Mouse (Mus musculus): Measurements from ENCODE around the gene Ciita. TPM values are rescaled to one million over a fixed set of nuclear protein-coding genes. Genes with fewer than 3 reads are reported as not detected.

The Ciita gene
- polyA plus RNA-seq, 1 experiment from 2014 or later, result 0.36 TPM

DNA sequence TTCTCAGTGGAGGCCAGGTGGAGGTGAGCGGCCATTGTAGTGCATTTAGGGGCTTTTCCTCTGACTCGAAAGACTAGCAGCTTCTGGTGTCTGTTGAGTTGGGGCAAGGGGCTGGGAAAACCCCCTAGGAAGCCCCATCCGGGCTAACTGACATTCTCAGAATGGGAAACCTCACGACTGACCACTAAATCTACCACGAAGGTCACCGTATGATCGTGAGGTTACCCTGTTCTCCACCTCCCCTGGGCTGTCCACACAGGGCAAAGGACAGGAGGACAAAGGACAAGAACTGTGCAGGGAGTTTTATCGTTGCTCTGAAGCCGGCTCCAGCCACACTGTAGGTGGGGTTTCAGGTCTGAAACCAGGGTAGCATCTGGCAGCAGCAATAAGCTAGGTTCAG, 30.9 kb upstream of the Ciita start:
- H3K4me3 ChIP-seq, result no peak overlapping the region
- H3K4me1 ChIP-seq, result peaks cover 19% of the 10 kb centered on the region
- no peak for ATAC-seq (ENCODE audit: insufficient number of reproducible peaks, insufficient read depth, low FRiP score, low TSS enrichment)
- no peak overlapping the region for H3K27ac ChIP-seq
- no peak overlapping the region for H3K9ac ChIP-seq
- no peaks in the 10 kb centered on the region for H3K9me3 ChIP-seq
- no peak overlapping the region for H3K4me2 ChIP-seq (replicated peaks)
- no peaks in the 10 kb centered on the region for H3K27me3 ChIP-seq
- WGBS, result 86% methylated on average over 9 of the region's 9 CpGs
- H3K36me3 ChIP-seq, result no peaks in the 10 kb centered on the region

DNA sequence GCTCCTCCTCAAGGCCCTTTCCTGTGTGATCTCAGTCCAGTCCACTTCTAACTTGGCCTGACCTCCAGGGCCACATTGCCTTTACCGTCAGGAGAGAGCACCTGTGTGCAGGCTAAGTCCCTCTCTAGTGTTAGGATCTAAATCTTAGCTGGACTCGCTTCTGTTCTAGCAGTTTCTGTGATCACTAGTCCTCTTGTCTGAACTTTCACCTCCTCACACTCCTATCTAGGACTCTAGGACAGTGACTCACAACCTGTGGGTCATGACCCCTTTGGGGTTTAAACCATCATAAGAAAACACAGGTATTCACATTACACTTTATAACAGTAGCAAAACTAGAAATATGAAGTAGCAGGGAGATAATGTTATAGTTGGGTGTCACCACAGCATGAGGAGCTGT, 28.0 kb upstream of the Ciita start:
- no peak overlapping the region for H3K9ac ChIP-seq
- H3K4me1 ChIP-seq, result peaks cover 7% of the 10 kb centered on the region
- H3K27me3 ChIP-seq, result no peaks in the 10 kb centered on the region
- WGBS, result 75% methylated on average over 2 of the region's 2 CpGs
- H3K36me3 ChIP-seq, result no peaks in the 10 kb centered on the region
- no peak for ATAC-seq (ENCODE audit: insufficient number of reproducible peaks, insufficient read depth, low FRiP score, low TSS enrichment)
- no peak overlapping the region for H3K4me2 ChIP-seq (replicated peaks)
- no peak overlapping the region for H3K4me3 ChIP-seq
- H3K9me3 ChIP-seq, result no peaks in the 10 kb centered on the region
- no peak overlapping the region for H3K27ac ChIP-seq

DNA sequence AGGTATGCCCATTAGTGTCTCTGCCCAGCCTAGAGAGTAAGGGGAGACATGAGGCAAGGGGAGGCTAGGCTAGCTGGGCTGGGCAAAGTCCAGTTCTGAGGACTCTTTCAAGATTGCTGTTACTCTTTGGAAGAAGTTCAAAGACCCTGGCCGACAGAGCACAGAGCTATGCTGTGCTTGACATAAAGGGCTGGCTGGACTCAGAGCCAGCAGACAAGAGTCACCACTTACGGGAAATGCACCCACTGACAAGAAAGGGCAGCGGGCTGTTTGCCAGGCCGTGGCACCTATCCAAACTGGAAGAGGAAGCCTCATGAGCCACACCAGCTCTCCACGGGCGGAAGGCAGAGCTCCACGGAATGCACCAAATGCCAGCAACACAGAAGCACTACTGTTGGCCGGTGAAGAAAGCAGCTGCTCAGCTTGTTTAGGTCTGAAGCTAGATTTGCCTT, 27.4 kb upstream of the Ciita start:
- Histone ChIP-seq H3K27me3 (no peaks in the 10 kb centered on the region), H3K9me3 (no peaks in the 10 kb centered on the region), H3K9ac (no peak overlapping the region), H3K27ac (no peak overlapping the region), H3K4me3 (no peak overlapping the region), H3K36me3 (no peaks in the 10 kb centered on the region), H3K4me1 (peaks cover 5% of the 10 kb centered on the region), H3K4me2 (replicated peaks) (no peak overlapping the region)
- ATAC-seq (ENCODE audit: insufficient number of reproducible peaks, insufficient read depth, low FRiP score, low TSS enrichment), result no peak
- 80% methylated on average over 8 of the region's 8 CpGs for whole genome bisulfite sequencing

DNA sequence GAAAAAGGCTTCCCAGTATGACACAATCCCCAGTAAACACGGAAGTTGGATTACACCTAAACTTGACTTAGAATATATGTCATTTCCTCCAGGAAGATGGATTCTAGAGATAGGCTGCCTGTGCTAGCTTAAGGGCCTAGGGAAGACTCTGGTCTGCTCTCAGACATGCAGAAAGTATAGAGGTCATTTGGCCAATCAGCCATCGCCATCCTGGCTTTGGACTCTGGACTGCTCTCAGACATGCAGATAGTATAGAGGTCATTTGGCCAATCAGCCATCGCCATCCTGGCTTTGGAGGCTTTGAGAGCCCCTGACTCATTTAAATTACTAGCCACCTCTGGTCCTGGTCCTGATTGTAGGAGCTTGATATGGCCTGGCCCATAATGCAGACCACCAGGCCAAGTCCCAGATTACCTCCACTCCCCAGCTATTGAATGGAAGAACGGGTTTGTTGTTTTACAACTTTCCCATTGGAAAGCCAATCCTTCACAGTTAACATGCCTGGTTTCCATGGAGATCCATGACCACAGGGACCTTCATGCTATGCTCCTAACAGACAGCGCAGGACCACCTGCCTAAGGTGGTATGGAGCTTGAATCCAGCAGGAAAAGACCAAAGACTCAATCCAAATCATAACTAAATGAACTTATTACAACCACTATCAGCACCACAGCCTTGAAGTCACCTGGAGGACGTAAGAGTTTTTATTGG, 25.8 kb upstream of the Ciita start:
- H3K9ac ChIP-seq, result no peak overlapping the region
- no peaks in the 10 kb centered on the region for H3K36me3 ChIP-seq
- ATAC-seq (ENCODE audit: insufficient number of reproducible peaks, insufficient read depth, low FRiP score, low TSS enrichment), result no peak
- no peaks in the 10 kb centered on the region for H3K4me1 ChIP-seq
- H3K27me3 ChIP-seq, result no peaks in the 10 kb centered on the region
- H3K9me3 ChIP-seq, result no peaks in the 10 kb centered on the region
- no peak overlapping the region for H3K27ac ChIP-seq
- no peak overlapping the region for H3K4me2 ChIP-seq (replicated peaks)
- 82% methylated on average over 6 of the region's 6 CpGs for WGBS
- no peak overlapping the region for H3K4me3 ChIP-seq

DNA sequence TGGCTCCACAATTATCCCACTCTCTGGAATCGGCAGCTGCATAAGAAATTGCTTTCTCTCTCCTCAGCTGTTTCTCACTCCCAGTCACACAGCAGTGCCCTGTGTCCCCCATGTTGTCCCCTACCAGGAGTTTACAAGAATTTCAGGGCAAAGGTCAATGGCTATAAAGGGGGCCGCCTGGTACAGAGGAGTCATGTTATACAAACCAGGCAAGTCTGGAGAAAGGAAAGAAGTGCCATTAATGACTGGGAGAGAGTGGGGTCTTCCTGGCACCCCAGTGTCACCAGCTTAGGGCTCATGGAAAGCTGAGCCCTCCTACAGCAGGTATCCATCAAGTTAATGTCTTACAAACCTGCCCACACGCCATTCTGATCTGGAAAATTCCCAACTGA, 25.3 kb upstream of the Ciita start:
- 28% methylated on average over 3 of the region's 3 CpGs for WGBS
- no peak overlapping the region for H3K9ac ChIP-seq
- H3K4me1 ChIP-seq, result no peaks in the 10 kb centered on the region
- no peak overlapping the region for H3K4me3 ChIP-seq
- H3K9me3 ChIP-seq, result no peaks in the 10 kb centered on the region
- ATAC-seq (ENCODE audit: insufficient number of reproducible peaks, insufficient read depth, low FRiP score, low TSS enrichment), result no peak
- no peak overlapping the region for H3K4me2 ChIP-seq (replicated peaks)
- no peaks in the 10 kb centered on the region for H3K36me3 ChIP-seq
- H3K27me3 ChIP-seq, result no peaks in the 10 kb centered on the region
- H3K27ac ChIP-seq, result no peak overlapping the region

DNA sequence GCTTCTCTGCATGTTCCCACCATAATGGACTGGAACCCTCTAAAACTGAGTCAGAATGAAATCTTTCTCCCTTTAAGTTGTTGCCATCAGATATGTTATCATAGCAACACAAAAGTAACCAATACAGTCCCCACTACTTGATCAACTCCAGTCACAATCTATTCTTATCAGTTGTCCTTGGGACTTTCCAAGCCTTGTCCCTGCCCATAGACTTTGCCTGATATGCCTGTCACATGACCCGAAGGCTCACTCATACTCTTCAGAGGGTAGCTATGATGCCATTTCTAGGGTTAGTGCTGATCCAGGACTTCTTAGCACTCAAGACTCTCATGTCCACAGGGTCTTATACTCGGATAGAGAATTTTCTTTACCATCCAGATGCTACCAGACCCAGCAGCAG, 19.7 kb upstream of the Ciita start:
- 73% methylated on average over 2 of the region's 2 CpGs for WGBS
- Histone ChIP-seq H3K4me2 (replicated peaks) (no peak overlapping the region), H3K4me1 (no peaks in the 10 kb centered on the region), H3K9me3 (no peaks in the 10 kb centered on the region), H3K27me3 (no peaks in the 10 kb centered on the region), H3K27ac (no peak overlapping the region), H3K4me3 (no peak overlapping the region), H3K36me3 (no peaks in the 10 kb centered on the region), H3K9ac (no peak overlapping the region)
- ATAC-seq (ENCODE audit: insufficient number of reproducible peaks, insufficient read depth, low FRiP score, low TSS enrichment), result no peak

DNA sequence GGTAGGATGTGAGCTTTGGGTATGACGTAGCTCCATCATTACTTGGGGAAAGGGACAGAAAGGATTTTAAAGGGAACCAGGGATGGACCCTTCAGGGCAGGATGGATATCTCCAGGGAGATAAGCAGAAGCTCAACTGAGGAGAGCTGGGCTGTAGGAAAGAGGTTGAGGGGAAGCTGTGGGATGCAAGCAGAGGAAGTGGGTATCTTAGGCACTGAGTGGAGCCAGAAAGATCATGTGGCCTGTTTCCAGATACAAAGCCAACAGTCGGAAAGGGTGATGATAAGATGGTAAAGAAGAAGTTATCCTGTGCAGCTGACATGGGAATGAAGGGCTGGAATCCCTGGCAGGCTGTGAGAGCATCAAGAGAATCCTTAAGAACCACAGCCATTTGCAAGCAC, 18.7 kb upstream of the Ciita start:
- H3K4me3 ChIP-seq, result no peak overlapping the region
- H3K9me3 ChIP-seq, result no peaks in the 10 kb centered on the region
- H3K36me3 ChIP-seq, result no peaks in the 10 kb centered on the region
- H3K27me3 ChIP-seq, result no peaks in the 10 kb centered on the region
- no peak overlapping the region for H3K9ac ChIP-seq
- H3K4me2 ChIP-seq (replicated peaks), result no peak overlapping the region
- no peak for ATAC-seq (ENCODE audit: insufficient number of reproducible peaks, insufficient read depth, low FRiP score, low TSS enrichment)
- 81% methylated on average over 2 of the region's 2 CpGs for WGBS
- H3K4me1 ChIP-seq, result no peaks in the 10 kb centered on the region
- no peak overlapping the region for H3K27ac ChIP-seq

DNA sequence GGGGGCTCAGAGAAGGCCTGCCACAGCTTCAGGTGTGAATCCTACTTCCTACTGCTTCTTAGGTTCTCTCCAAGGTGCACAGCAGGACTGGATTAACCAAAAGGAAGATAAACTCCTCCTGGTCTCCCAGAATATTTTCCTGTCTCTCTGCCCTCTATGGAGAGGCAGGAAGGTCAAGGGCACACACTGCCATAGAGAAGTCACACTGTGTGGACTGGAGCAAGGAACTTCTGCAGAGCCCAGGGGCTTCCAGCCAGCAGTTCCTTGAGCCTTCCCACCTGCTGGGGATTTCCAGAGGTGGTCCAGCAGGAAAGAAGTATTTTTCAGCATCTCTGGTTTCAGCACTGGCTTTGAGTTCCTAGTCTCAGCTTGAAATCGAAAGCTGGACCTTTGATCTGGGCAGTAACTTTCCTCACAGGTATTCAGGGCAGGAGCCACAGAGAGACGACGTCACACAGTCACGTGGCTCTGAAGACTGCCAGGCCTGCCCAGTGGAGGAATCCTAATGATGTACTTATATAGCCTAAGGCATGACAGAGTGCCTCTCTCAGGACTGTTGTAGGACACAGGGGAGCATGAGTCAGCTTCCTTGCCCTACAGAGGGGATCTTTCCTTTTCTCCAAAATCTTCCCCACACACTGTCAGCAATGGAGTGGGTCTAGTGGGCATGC, 14.7 kb upstream of the Ciita start:
- Histone ChIP-seq H3K9me3 (no peaks in the 10 kb centered on the region), H3K4me1 (no peaks in the 10 kb centered on the region), H3K9ac (no peak overlapping the region), H3K27ac (no peak overlapping the region), H3K4me2 (replicated peaks) (no peak overlapping the region), H3K36me3 (no peaks in the 10 kb centered on the region), H3K4me3 (no peak overlapping the region), H3K27me3 (no peaks in the 10 kb centered on the region)
- 21% methylated on average over 4 of the region's 4 CpGs for WGBS
- 0 out of 2 replicates have a peak, but pooled peaks have one; percentile 35 for ATAC-seq (ENCODE audit: insufficient number of reproducible peaks, insufficient read depth, low FRiP score, low TSS enrichment)

DNA sequence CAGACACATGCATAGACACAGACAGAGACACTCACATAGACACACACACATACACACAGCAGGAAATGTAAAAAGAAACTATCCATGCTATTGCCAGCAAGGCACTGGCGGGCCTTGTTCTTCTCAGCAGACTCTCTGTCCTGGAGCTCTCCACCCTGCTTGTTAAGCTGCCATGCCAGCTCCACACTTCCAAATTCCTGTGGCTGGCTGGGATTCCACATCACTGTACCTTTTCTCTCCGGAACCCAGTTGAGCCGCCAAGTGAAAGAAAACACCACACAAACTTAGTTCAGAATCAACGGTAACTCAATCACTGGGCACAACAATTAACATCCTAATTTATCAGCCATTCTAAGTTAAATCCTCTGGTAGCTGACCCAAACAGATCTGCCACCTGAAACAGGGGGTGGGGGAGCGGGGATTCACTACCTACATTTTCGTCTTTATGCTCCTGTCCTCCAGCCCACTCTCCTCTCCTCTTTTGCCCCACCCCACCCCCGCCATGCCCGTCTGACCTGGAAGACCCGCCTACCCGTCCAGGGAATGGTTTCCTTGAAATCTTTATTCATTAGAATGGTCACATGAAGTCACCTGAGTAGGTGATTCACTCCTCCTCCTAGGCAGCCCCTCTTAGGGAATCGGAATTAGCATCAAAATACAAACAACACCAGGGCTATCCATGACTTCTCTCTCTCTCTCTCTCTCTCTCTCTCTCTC, 12.3 kb upstream of the Ciita start:
- Histone ChIP-seq H3K36me3 (no peaks in the 10 kb centered on the region), H3K4me3 (no peak overlapping the region), H3K9ac (no peak overlapping the region), H3K9me3 (no peaks in the 10 kb centered on the region), H3K27me3 (no peaks in the 10 kb centered on the region), H3K4me2 (replicated peaks) (no peak overlapping the region), H3K4me1 (no peaks in the 10 kb centered on the region), H3K27ac (no peak overlapping the region)
- no peak for ATAC-seq (ENCODE audit: insufficient number of reproducible peaks, insufficient read depth, low FRiP score, low TSS enrichment)
- WGBS, result 21% methylated on average over 11 of the region's 11 CpGs

DNA sequence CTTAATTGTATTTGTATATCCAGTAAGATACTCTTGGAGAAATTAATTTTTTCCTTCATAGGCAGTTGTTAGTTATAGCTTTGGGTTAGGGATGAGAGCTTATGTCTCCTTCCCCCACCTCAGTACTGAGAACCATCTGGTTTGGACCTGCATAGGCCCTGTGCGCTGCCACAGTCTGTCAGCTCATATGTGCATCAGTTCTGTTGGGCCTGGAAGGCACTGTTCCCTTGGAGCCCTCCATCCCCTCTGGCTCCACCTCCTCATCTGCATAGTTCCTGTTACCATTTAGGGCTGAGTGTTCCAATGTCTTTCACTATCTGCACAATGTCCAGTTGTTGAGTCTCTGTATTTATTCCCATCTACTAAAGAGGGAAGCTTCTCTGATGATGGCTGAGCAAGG, 11.7 kb upstream of the Ciita start:
- no peaks in the 10 kb centered on the region for H3K27me3 ChIP-seq
- H3K9me3 ChIP-seq, result no peaks in the 10 kb centered on the region
- 61% methylated on average over 1 of the region's 1 CpGs for WGBS
- H3K4me3 ChIP-seq, result no peak overlapping the region
- no peak overlapping the region for H3K9ac ChIP-seq
- H3K27ac ChIP-seq, result no peak overlapping the region
- no peaks in the 10 kb centered on the region for H3K36me3 ChIP-seq
- ATAC-seq (ENCODE audit: insufficient number of reproducible peaks, insufficient read depth, low FRiP score, low TSS enrichment), result no peak
- no peak overlapping the region for H3K4me2 ChIP-seq (replicated peaks)
- H3K4me1 ChIP-seq, result no peaks in the 10 kb centered on the region

DNA sequence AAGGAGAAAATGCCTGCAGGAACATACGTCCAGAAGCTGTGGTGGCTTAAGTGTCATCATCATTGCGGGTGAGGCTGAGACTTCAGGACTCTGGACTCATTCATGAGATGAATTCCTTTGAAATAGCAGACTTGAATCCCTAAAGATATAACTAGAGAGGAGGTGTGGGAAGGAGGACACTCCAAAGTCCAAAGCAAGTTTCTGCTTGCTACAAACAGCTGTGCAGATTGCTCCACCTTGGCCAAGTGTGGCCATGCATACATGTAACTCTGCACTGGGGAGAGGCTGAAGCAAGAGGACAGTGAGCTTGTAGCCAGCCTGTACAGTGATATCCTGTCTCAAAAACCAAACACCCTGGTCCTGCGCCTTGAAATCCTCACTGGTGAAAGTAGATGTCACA, 7.9 kb upstream of the Ciita start:
- H3K9ac ChIP-seq, result no peak overlapping the region
- no peak overlapping the region for H3K4me3 ChIP-seq
- H3K4me1 ChIP-seq, result no peaks in the 10 kb centered on the region
- no peak for ATAC-seq (ENCODE audit: insufficient number of reproducible peaks, insufficient read depth, low FRiP score, low TSS enrichment)
- no peak overlapping the region for H3K27ac ChIP-seq
- H3K27me3 ChIP-seq, result no peaks in the 10 kb centered on the region
- H3K9me3 ChIP-seq, result no peaks in the 10 kb centered on the region
- no peak overlapping the region for H3K4me2 ChIP-seq (replicated peaks)
- WGBS, result 93% methylated on average over 3 of the region's 3 CpGs
- no peaks in the 10 kb centered on the region for H3K36me3 ChIP-seq

DNA sequence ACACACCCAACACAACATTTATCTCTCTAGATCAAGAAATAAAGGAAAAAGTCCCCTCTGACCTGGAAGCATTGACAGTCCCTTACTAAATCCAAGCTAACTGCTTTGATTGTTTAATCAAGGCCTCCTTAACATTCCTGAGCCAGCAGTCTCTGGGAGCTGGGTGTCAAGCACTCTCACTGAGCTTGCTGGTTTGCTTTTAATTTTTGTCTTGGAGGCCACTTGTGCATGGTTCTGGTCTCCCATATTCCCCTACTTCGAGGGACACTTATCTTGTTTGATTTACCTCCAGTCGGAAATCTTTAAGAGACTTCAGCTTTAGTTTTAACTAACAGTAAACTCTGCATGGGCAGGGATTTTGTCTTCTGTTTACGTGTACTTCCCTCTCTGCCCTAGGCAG, 4.9 kb upstream of the Ciita start:
- H3K4me1 ChIP-seq, result no peaks in the 10 kb centered on the region

More for the DNA sequence above, 4.9 kb upstream of the Ciita start:
- Histone ChIP-seq H3K4me2 (replicated peaks) (no peak overlapping the region), H3K27me3 (no peaks in the 10 kb centered on the region), H3K9ac (no peak overlapping the region), H3K9me3 (no peaks in the 10 kb centered on the region), H3K27ac (no peak overlapping the region), H3K4me3 (no peak overlapping the region), H3K36me3 (no peaks in the 10 kb centered on the region)
- whole genome bisulfite sequencing, result 75% methylated on average over 3 of the region's 3 CpGs
- no peak for ATAC-seq (ENCODE audit: insufficient number of reproducible peaks, insufficient read depth, low FRiP score, low TSS enrichment)
